Mouse (Mus musculus): Measurements from ENCODE around the gene Sass6. TPM values are rescaled to one million over a fixed set of nuclear protein-coding genes. Genes with fewer than 3 reads are reported as not detected.

The Sass6 gene
- polyA plus RNA-seq, 1 experiment from 2014 or later: 36.0 TPM

DNA sequence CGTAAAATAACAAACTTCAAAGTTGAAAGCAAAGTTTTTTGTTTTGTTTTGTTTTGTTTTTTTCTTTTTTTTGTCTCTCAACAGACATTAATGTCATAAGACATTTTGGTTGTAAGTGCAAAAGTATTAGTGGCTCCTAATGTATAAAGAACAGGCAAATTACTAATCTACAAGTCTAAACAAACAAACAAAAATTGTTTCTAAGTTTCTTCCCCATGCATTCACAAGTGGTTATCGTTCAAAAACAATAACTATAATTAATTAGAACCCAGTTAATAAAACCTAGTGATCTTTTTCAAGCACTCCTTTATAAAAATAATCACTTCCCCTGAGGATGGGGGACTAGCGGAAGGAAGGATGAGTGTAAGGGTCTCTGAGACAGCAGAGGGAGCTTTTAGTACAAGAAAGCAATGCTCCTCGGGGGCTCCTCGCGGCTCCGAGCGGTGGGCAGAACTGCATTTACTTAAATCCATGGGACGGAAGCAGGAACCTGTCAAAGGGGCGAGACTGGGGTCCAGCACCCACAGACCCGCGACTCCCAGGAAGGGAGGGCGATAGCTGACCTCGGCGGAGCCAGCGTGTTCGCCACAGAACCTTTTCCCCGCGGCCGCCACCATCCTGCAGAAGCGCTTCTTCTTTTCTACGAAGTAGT is 580 bp upstream of the Sass6 start:
- Histone ChIP-seq H3K4me3 (ENCODE audit: low read depth, low read length) (peak overlapping the region; percentile 59), H3K4me2 (peak overlapping the region; percentile 43), H3K9ac (ENCODE audit: low read length) (peak overlapping the region; percentile 82), H3K9me3 (ENCODE audit: control insufficient read depth, low read length) (no peaks in the 10 kb centered on the region), H3K36me3 (ENCODE audit: control insufficient read depth, insufficient read depth, low read length) (peaks cover 12% of the 10 kb centered on the region), H3K4me1 (ENCODE audit: control insufficient read depth, insufficient read depth, low read length) (peaks cover 3% of the 10 kb centered on the region), H3K27ac (ENCODE audit: low read depth, low read length) (peak overlapping the region; percentile 69; the same call in 1 of the 2 replicates), H3K27me3 (ENCODE audit: control insufficient read depth, insufficient read depth, low read length) (no peaks in the 10 kb centered on the region)
- ATAC-seq (ENCODE audit: low FRiP score): peak; percentile 82
- 2% methylated on average over 22 of the region's 22 CpGs for WGBS
- DNase-seq (ENCODE audit: low spot score, missing footprints): no peak

GRCm38 (mm10) chr3:116595603-116595991 is 815 bp downstream of the Sass6 start:
- Histone ChIP-seq H3K27me3 (ENCODE audit: control insufficient read depth, insufficient read depth, low read length) (no peaks in the 10 kb centered on the region), H3K27ac (ENCODE audit: low read depth, low read length) (no peak overlapping the region), H3K9me3 (ENCODE audit: control insufficient read depth, low read length) (no peaks in the 10 kb centered on the region), H3K4me1 (ENCODE audit: control insufficient read depth, insufficient read depth, low read length) (peaks cover 3% of the 10 kb centered on the region), H3K9ac (ENCODE audit: low read length) (peak overlapping the region; percentile 82), H3K4me3 (ENCODE audit: low read depth, low read length) (peak overlapping the region; percentile 59), H3K36me3 (ENCODE audit: control insufficient read depth, insufficient read depth, low read length) (peaks cover 5% of the 10 kb centered on the region), H3K4me2 (peak overlapping the region; percentile 64)
- WGBS: 11% methylated on average over 10 of the region's 10 CpGs
- ATAC-seq (ENCODE audit: low FRiP score) (no peak), DNase-seq (ENCODE audit: low spot score, missing footprints) (no peak)

- no peak for ATAC-seq (ENCODE audit: low FRiP score)
- Histone ChIP-seq H3K4me2 (no peak overlapping the region), H3K27me3 (ENCODE audit: control insufficient read depth, insufficient read depth, low read length) (no peaks in the 10 kb centered on the region), H3K27ac (ENCODE audit: low read depth, low read length) (no peak overlapping the region), H3K9ac (ENCODE audit: low read length) (no peak overlapping the region), H3K9me3 (ENCODE audit: control insufficient read depth, low read length) (no peaks in the 10 kb centered on the region), H3K4me1 (ENCODE audit: control insufficient read depth, insufficient read depth, low read length) (peaks cover 3% of the 10 kb centered on the region), H3K36me3 (ENCODE audit: control insufficient read depth, insufficient read depth, low read length) (no peaks in the 10 kb centered on the region), H3K4me3 (ENCODE audit: low read depth, low read length) (no peak overlapping the region)
- WGBS: 86% methylated on average over 2 of the region's 2 CpGs
- DNase-seq (ENCODE audit: low spot score, missing footprints): no peak
These were observed 4.9 kb downstream of the Sass6 start for GRCm38 (mm10) chr3:116599705-116600104.

- DNase-seq (ENCODE audit: low spot score, missing footprints) (no peak), ATAC-seq (ENCODE audit: low FRiP score) (no peak)
- Histone ChIP-seq H3K36me3 (ENCODE audit: control insufficient read depth, insufficient read depth, low read length) (no peaks in the 10 kb centered on the region), H3K27ac (ENCODE audit: low read depth, low read length) (no peak overlapping the region), H3K4me3 (ENCODE audit: low read depth, low read length) (no peak overlapping the region), H3K4me2 (no peak overlapping the region), H3K27me3 (ENCODE audit: control insufficient read depth, insufficient read depth, low read length) (no peaks in the 10 kb centered on the region), H3K4me1 (ENCODE audit: control insufficient read depth, insufficient read depth, low read length) (peaks cover 1% of the 10 kb centered on the region), H3K9me3 (ENCODE audit: control insufficient read depth, low read length) (no peaks in the 10 kb centered on the region), H3K9ac (ENCODE audit: low read length) (no peak overlapping the region)
- 85% methylated on average over 5 of the region's 5 CpGs for WGBS
These were observed 6.2 kb downstream of the Sass6 start for GRCm38 (mm10) chr3:116601005-116601404.

GRCm38 (mm10) chr3:116601781-116602180 is 7.0 kb downstream of the Sass6 start:
- no peak for DNase-seq (ENCODE audit: low spot score, missing footprints)
- WGBS: 97% methylated on average over 5 of the region's 5 CpGs
- no peaks in the 10 kb centered on the region for H3K9me3 ChIP-seq (ENCODE audit: control insufficient read depth, low read length)

GRCm38 (mm10) chr3:116604570-116604969 is 9.8 kb downstream of the Sass6 start:
- Histone ChIP-seq H3K27me3 (ENCODE audit: control insufficient read depth, insufficient read depth, low read length) (no peaks in the 10 kb centered on the region), H3K4me2 (no peak overlapping the region), H3K9ac (ENCODE audit: low read length) (no peak overlapping the region), H3K36me3 (ENCODE audit: control insufficient read depth, insufficient read depth, low read length) (peaks cover 5% of the 10 kb centered on the region; the same call in 1 of the 2 replicates), H3K27ac (ENCODE audit: low read depth, low read length) (no peak overlapping the region), H3K4me3 (ENCODE audit: low read depth, low read length) (no peak overlapping the region), H3K9me3 (ENCODE audit: control insufficient read depth, low read length) (no peaks in the 10 kb centered on the region), H3K4me1 (ENCODE audit: control insufficient read depth, insufficient read depth, low read length) (no peaks in the 10 kb centered on the region)
- ATAC-seq (ENCODE audit: low FRiP score) (no peak), DNase-seq (ENCODE audit: low spot score, missing footprints) (no peak)
- WGBS: 87% methylated on average over 9 of the region's 9 CpGs

More at GRCm38 (mm10) chr3:116601781-116602180, 7.0 kb downstream of the Sass6 start:
- no peaks in the 10 kb centered on the region for H3K4me1 ChIP-seq (ENCODE audit: control insufficient read depth, insufficient read depth, low read length)
- no peaks in the 10 kb centered on the region for H3K27me3 ChIP-seq (ENCODE audit: control insufficient read depth, insufficient read depth, low read length)
- no peak overlapping the region for H3K27ac ChIP-seq (ENCODE audit: low read depth, low read length)
- H3K4me3 ChIP-seq (ENCODE audit: low read depth, low read length): no peak overlapping the region
- no peak overlapping the region for H3K4me2 ChIP-seq
- no peaks in the 10 kb centered on the region for H3K36me3 ChIP-seq (ENCODE audit: control insufficient read depth, insufficient read depth, low read length)
- no peak for ATAC-seq (ENCODE audit: low FRiP score)
- H3K9ac ChIP-seq (ENCODE audit: low read length): no peak overlapping the region

GRCm38 (mm10) chr3:116614295-116614892 is 19.6 kb downstream of the Sass6 start, which contains the start of gene Trmt13:
Gene Trmt13 (minus strand): TSS chr3:116614587.
- no peak for ATAC-seq (ENCODE audit: low FRiP score)
- Histone ChIP-seq H3K4me3 (ENCODE audit: low read depth, low read length) (no peak within 1 kb of the TSS), H3K4me2 (no peak within 1 kb of the TSS), H3K9ac (ENCODE audit: low read length) (no peak within 1 kb of the TSS), H3K27ac (ENCODE audit: low read depth, low read length) (no peak within 1 kb of the TSS), H3K4me1 (ENCODE audit: control insufficient read depth, insufficient read depth, low read length) (no peaks in the 10 kb centered on the region), H3K27me3 (ENCODE audit: control insufficient read depth, insufficient read depth, low read length) (no peaks in the 10 kb centered on the region), H3K36me3 (ENCODE audit: control insufficient read depth, insufficient read depth, low read length) (peaks cover 7% of the 10 kb centered on the region), H3K9me3 (ENCODE audit: control insufficient read depth, low read length) (no peaks in the 10 kb centered on the region)
- WGBS: 85% methylated on average over 10 of the region's 10 CpGs
- no peak for DNase-seq (ENCODE audit: low spot score, missing footprints)

GRCm38 (mm10) chr3:116615318-116616068 is 20.7 kb downstream of the Sass6 start:
- no peak overlapping the region for H3K9ac ChIP-seq (ENCODE audit: low read length)
- 89% methylated on average over 8 of the region's 8 CpGs for WGBS
- H3K4me2 ChIP-seq: no peak overlapping the region
- H3K36me3 ChIP-seq (ENCODE audit: control insufficient read depth, insufficient read depth, low read length): peaks cover 7% of the 10 kb centered on the region
- no peak overlapping the region for H3K4me3 ChIP-seq (ENCODE audit: low read depth, low read length)
- DNase-seq (ENCODE audit: low spot score, missing footprints) (peak; percentile 76), ATAC-seq (ENCODE audit: low FRiP score) (no peak)
- H3K27ac ChIP-seq (ENCODE audit: low read depth, low read length): no peak overlapping the region
- H3K9me3 ChIP-seq (ENCODE audit: control insufficient read depth, low read length): no peaks in the 10 kb centered on the region
- no peaks in the 10 kb centered on the region for H3K4me1 ChIP-seq (ENCODE audit: control insufficient read depth, insufficient read depth, low read length)
- H3K27me3 ChIP-seq (ENCODE audit: control insufficient read depth, insufficient read depth, low read length): no peaks in the 10 kb centered on the region

DNA sequence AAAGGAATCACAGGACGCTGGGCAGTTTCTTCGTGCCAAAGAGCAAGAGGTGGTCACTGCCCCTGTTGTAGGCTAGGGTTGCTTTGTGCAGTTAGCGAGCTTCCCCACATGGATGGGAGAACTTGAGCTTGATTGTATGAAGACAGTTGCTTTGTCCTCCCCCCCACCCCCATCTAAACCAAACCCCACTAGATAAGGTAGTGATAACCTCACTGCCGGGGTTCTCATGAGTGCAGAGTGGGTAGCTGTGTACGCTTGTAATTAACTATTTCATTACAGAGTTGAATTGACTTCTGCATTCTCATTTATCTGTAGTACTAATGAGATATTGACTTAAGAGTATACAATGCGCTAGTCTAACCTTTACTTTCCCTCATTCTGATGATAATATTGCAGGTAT is 24.1 kb downstream of the Sass6 start:
- no peak overlapping the region for H3K9ac ChIP-seq (ENCODE audit: low read length)

More for the DNA sequence above, 24.1 kb downstream of the Sass6 start:
- ATAC-seq (ENCODE audit: low FRiP score) (no peak), DNase-seq (ENCODE audit: low spot score, missing footprints) (peak; percentile 77)
- Histone ChIP-seq H3K36me3 (ENCODE audit: control insufficient read depth, insufficient read depth, low read length) (peaks cover 13% of the 10 kb centered on the region), H3K27me3 (ENCODE audit: control insufficient read depth, insufficient read depth, low read length) (no peaks in the 10 kb centered on the region), H3K4me3 (ENCODE audit: low read depth, low read length) (no peak overlapping the region), H3K4me1 (ENCODE audit: control insufficient read depth, insufficient read depth, low read length) (no peaks in the 10 kb centered on the region), H3K27ac (ENCODE audit: low read depth, low read length) (no peak overlapping the region), H3K4me2 (no peak overlapping the region), H3K9me3 (ENCODE audit: control insufficient read depth, low read length) (no peaks in the 10 kb centered on the region)
- WGBS: 89% methylated on average over 6 of the region's 6 CpGs
